Mouse (Mus musculus): ENCODE results near the gene Rad17. TPM values are rescaled to one million over a fixed set of nuclear protein-coding genes. Genes with fewer than 3 reads are reported as not detected.

Gene Rad17
- polyA plus RNA-seq, 1 experiment, result 0.75 TPM

- no peak for TF ChIP-seq POLR2A (IDR thresholded peaks at IDR 0.05; ENCODE audit: low read depth, low read length)
- no peak for TF ChIP-seq CTCF (IDR thresholded peaks at IDR 0.05; ENCODE audit: extremely low read depth, insufficient read length, insufficient replicate concordance, low read depth, low read length)
- peaks cover 24% of the 10 kb centered on the region for H3K36me3 ChIP-seq (ENCODE audit: control insufficient read depth, insufficient read depth, low read length)
- H3K27ac ChIP-seq (ENCODE audit: insufficient read depth, low read depth, low read length), result no peak overlapping the region
- 96% methylated on average over 8 of the region's 8 CpGs for WGBS
- H3K27me3 ChIP-seq (ENCODE audit: control insufficient read depth, insufficient read depth, low read length), result no peaks in the 10 kb centered on the region
- H3K4me3 ChIP-seq (ENCODE audit: low read depth, low read length), result no peak overlapping the region
- H3K4me1 ChIP-seq (ENCODE audit: control insufficient read depth, insufficient read depth, insufficient read length, low read length), result peaks cover 5% of the 10 kb centered on the region; the same call in 1 of the 2 replicates
These were observed 2.6 kb downstream of the Rad17 start for GRCm38 (mm10) chr13:100648223-100648622.

- no peaks in the 10 kb centered on the region for H3K4me1 ChIP-seq (ENCODE audit: control insufficient read depth, insufficient read depth, insufficient read length, low read length)
- no peak overlapping the region for H3K4me3 ChIP-seq (ENCODE audit: low read depth, low read length)
- no peaks in the 10 kb centered on the region for H3K27me3 ChIP-seq (ENCODE audit: control insufficient read depth, insufficient read depth, low read length)
- H3K27ac ChIP-seq (ENCODE audit: insufficient read depth, low read depth, low read length), result no peak overlapping the region
- 80% methylated on average over 4 of the region's 4 CpGs for WGBS
- H3K36me3 ChIP-seq (ENCODE audit: control insufficient read depth, insufficient read depth, low read length), result peaks cover 57% of the 10 kb centered on the region
- TF ChIP-seq CTCF (IDR thresholded peaks at IDR 0.05; ENCODE audit: extremely low read depth, insufficient read length, insufficient replicate concordance, low read depth, low read length) (no peak), POLR2A (IDR thresholded peaks at IDR 0.05; ENCODE audit: low read depth, low read length) (no peak)
These were observed 8.2 kb downstream of the Rad17 start for GRCm38 (mm10) chr13:100642471-100643209.

GRCm38 (mm10) chr13:100634106-100634691 is 16.7 kb downstream of the Rad17 start:
- H3K27ac ChIP-seq (ENCODE audit: insufficient read depth, low read depth, low read length), result no peak overlapping the region
- H3K36me3 ChIP-seq (ENCODE audit: control insufficient read depth, insufficient read depth, low read length), result peaks cover 58% of the 10 kb centered on the region
- H3K27me3 ChIP-seq (ENCODE audit: control insufficient read depth, insufficient read depth, low read length), result no peaks in the 10 kb centered on the region
- 91% methylated on average over 3 of the region's 3 CpGs for WGBS
- no peak overlapping the region for H3K4me3 ChIP-seq (ENCODE audit: low read depth, low read length)
- TF ChIP-seq POLR2A (IDR thresholded peaks at IDR 0.05; ENCODE audit: low read depth, low read length) (no peak), CTCF (IDR thresholded peaks at IDR 0.05; ENCODE audit: extremely low read depth, insufficient read length, insufficient replicate concordance, low read depth, low read length) (no peak)
- H3K4me1 ChIP-seq (ENCODE audit: control insufficient read depth, insufficient read depth, insufficient read length, low read length), result no peaks in the 10 kb centered on the region

GRCm38 (mm10) chr13:100622241-100622640 is 28.6 kb downstream of the Rad17 start:
- H3K27me3 ChIP-seq (ENCODE audit: control insufficient read depth, insufficient read depth, low read length), result no peaks in the 10 kb centered on the region
- H3K36me3 ChIP-seq (ENCODE audit: control insufficient read depth, insufficient read depth, low read length), result peaks cover 35% of the 10 kb centered on the region
- 79% methylated on average over 4 of the region's 4 CpGs for WGBS
- H3K4me1 ChIP-seq (ENCODE audit: control insufficient read depth, insufficient read depth, insufficient read length, low read length), result no peaks in the 10 kb centered on the region
- H3K27ac ChIP-seq (ENCODE audit: insufficient read depth, low read depth, low read length), result no peak overlapping the region
- H3K4me3 ChIP-seq (ENCODE audit: low read depth, low read length), result no peak overlapping the region
- TF ChIP-seq POLR2A (IDR thresholded peaks at IDR 0.05; ENCODE audit: low read depth, low read length), result no peak
- TF ChIP-seq CTCF (IDR thresholded peaks at IDR 0.05; ENCODE audit: extremely low read depth, insufficient read length, insufficient replicate concordance, low read depth, low read length), result no peak

DNA sequence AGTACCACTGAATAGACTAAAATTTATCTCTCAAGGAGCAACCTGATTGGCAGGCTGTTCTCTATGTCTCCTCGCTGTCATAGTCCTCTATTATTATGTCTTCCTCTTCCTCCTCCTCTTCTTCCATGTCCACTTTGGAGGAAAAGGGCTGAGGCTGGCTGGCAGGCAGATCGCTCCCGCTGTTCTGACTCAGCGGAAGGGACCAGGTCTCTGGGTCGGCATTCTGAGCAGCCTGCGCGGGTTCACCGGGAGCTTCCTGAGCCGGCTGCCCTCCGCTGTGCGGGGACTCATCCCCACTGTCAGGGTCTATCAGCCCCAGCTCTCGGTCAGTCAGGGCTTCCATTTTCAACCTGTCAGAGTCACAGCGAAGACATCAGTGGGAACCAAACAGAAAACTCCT is 33.3 kb downstream of the Rad17 start:
- WGBS, result 89% methylated on average over 13 of the region's 13 CpGs
- no peak overlapping the region for H3K27ac ChIP-seq (ENCODE audit: insufficient read depth, low read depth, low read length)
- no peaks in the 10 kb centered on the region for H3K27me3 ChIP-seq (ENCODE audit: control insufficient read depth, insufficient read depth, low read length)
- TF ChIP-seq CTCF (IDR thresholded peaks at IDR 0.05; ENCODE audit: extremely low read depth, insufficient read length, insufficient replicate concordance, low read depth, low read length), result no peak
- TF ChIP-seq POLR2A (IDR thresholded peaks at IDR 0.05; ENCODE audit: low read depth, low read length), result no peak
- no peak overlapping the region for H3K4me3 ChIP-seq (ENCODE audit: low read depth, low read length)
- no peaks in the 10 kb centered on the region; the same call in 1 of the 2 replicates for H3K4me1 ChIP-seq (ENCODE audit: control insufficient read depth, insufficient read depth, insufficient read length, low read length)
- H3K36me3 ChIP-seq (ENCODE audit: control insufficient read depth, insufficient read depth, low read length), result peaks cover 14% of the 10 kb centered on the region

GRCm38 (mm10) chr13:100616181-100617087 is 34.4 kb downstream of the Rad17 start, which contains the start of gene Marveld2:
Gene Marveld2, minus strand, starts transcription at chr13:100616971.
- WGBS, result 2% methylated on average over 77 of the region's 77 CpGs
- no peaks in the 10 kb centered on the region for H3K27me3 ChIP-seq (ENCODE audit: control insufficient read depth, insufficient read depth, low read length)
- H3K4me1 ChIP-seq (ENCODE audit: control insufficient read depth, insufficient read depth, insufficient read length, low read length), result no peaks in the 10 kb centered on the region; the same call in 1 of the 2 replicates
- no peak for TF ChIP-seq CTCF (IDR thresholded peaks at IDR 0.05; ENCODE audit: extremely low read depth, insufficient read length, insufficient replicate concordance, low read depth, low read length)
- no peak for TF ChIP-seq POLR2A (IDR thresholded peaks at IDR 0.05; ENCODE audit: low read depth, low read length)
- peaks cover 13% of the 10 kb centered on the region for H3K36me3 ChIP-seq (ENCODE audit: control insufficient read depth, insufficient read depth, low read length)
- peak within 1 kb of the TSS; percentile 87 for H3K4me3 ChIP-seq (ENCODE audit: low read depth, low read length)
- H3K27ac ChIP-seq (ENCODE audit: insufficient read depth, low read depth, low read length), result peak within 1 kb of the TSS; percentile 45
